Mouse (Mus musculus) frontal cortex, adult 2 months (tissue): Measurements from ENCODE around the gene Gm20843. TPM values are rescaled to one million over a fixed set of nuclear protein-coding genes. Genes with fewer than 3 reads are reported as not detected.
"Not testable (repeated sequence)": the region's sequence is repeated elsewhere in the genome, so short reads cannot be mapped to it uniquely, and the experiment has no call there.

Source experiments
- DNase-seq, 2 experiments: peaks; one replicate each; pipeline ENCODE4 v3.0.0; 2022; ENCODE audit warnings: low spot score in 1 of 2; ENCODE audit errors: extremely low spot score in 1 of 2
- polyA plus RNA-seq: library from polyadenylated mRNA; depleted of rRNA; stranded (reverse); fragments of >200 nt; gene quantifications from 2 replicates; pipeline ENCODE4 v1.2.3, GENCODE M21; 2012; rRNA removed

Gm20843 gene
- polyA plus RNA-seq: not detected in 2 replicates

DNA sequence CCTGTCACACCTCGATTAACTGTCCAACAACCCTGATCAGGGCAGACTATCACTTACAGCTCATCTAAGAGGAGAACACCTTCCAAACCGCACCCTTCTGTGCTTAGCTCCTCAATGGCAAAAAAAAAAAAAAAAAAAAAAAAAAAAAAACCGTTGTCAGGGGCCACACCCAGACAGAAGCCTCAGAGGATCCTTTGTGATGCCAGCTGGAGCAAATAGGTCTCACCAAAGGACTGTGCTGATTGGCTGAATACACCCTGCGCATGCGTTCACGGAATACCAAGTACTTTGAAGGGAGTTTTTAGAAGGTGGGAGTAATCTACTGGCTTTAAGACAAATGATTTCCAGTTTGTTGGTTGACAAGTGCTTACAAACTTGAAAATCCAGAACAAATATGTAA, at the start of gene Gm20843:
TSS of gene Gm20843 (minus strand) at position 101 of the 400 bp plus-strand sequence.
- not testable (repeated sequence) for DNase-seq
